Mouse (Mus musculus) left cerebral cortex, adult 11 months (tissue): ENCODE data around the gene Fbxo31.

Experiments
- DNase-seq: peaks from one replicate; pipeline ENCODE4 v3.0.0; 2022; ENCODE audit warnings: low spot score

The Fbxo31 gene

DNA sequence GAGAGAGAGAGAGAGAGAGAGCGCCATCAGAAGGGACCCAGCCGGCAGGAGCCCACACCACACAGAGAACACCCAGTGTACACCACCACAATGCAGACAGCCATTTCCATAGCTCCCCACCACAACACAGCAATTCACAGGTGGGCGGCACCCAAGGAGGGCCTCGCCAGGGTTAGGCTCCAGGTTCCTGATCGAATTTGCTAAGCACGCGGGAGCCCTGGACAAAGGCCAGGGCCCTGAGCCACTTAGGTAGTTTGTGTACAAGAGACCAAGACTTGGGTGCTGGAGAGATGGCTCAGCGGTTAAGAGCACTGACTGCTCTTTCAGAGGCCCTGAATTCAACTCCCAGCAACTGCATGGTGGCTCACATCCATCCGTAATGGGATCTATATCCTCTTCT, 26.1 kb downstream of the Fbxo31 start:
- no peak for DNase-seq

DNA sequence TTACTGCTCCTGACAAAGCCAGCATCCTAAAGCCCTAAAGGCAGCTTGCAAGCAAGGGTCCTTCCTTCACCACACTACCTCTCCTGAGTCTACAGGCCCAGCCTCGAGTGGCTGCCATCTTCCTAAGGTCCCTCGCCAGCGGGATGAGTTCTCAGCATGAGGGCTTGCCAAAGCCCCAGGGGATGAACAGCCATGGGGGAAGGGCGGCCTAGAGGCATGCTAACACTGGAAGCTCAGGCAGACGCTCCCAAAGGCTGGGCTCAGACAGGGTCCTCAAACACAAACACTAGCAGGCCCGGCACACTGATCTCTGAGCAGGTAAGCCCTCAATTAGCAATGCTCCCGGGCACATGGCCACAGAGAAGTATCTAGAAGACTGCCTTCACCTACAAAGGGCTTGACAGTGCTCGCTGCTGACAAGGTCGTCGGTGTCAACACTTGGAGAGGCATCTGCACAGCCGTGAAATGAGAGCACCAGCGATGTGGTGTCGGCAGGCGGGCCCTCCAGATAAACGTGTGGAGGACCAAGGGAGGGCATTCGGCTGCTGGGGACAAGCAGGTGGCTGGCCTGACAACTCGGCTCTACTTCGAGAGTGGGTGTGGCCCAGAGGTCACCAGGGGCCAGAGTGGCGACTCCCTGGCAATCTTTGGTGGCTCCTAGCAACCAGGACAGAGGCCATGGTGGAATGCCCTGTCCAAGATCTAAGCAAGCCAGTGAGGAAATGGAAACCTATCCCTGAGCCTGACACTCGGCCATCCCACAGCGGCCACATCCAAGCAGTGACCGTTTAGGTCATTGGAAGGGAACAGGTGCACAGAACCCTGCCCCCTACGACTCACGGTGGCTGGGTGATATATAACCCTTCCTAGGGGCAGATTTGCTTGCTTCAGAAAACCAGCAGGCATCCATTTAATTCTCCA, 27.3 kb downstream of the Fbxo31 start:
- DNase-seq = no peak

DNA sequence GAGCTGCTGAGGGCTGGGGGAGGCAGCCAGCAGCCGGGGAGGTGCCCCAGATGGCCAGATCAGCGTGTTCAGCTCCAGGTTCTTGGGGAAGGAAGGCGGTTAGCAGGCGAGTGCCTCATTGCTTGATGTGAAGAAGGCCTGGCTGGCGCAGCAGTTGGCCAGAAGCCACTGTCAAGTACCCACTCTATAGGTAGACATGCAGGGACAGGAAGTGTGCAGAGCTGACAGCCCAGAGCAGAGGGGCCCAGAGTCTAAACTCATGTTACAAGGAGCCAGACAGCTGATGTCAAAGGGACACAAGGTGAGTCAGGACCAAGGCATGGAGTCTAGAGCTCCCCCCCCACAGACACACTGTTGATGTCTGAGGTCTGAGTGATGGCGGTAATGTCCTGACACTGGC, 28.6 kb downstream of the Fbxo31 start:
- no peak for DNase-seq

DNA sequence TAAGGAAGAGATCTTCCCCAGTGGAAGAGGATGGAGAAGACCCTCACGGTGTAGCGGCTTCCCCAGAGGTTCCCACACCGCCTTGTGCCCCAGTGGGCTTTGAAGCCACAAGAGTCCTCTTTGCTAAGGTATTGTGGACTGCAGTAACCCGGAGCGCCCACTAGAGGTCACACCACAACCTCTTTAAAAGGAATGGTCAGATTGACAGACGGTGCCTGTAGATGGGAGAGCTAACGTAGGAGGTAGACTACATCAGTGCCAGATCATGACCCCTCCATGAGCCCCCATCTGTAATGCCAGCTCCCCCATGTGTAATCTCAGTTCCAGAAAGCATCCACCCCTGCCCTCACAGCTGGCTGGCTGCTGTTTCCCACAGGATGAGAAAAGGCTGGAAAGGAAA, 31.5 kb downstream of the Fbxo31 start:
- peak; percentile 58 for DNase-seq

DNA sequence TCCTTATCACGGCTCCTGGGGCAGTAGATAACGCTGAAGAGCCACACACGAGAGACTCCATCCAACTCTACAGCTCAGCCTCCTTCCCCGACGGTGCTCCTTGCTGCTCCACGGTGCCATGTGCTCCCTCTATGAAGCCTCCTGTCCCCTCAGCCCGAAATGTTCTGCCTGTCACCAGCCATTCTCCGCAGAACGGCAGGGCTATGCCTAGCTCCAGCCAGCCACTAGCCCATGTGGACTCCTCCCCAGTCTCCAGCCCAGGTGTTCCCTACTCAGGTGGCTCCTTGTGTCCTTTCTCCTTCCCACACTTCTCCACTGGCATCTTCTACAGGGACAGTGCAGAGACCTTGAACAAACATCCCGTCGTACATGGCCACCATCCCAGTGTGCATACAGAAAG, 33.7 kb downstream of the Fbxo31 start:
- no peak for DNase-seq

DNA sequence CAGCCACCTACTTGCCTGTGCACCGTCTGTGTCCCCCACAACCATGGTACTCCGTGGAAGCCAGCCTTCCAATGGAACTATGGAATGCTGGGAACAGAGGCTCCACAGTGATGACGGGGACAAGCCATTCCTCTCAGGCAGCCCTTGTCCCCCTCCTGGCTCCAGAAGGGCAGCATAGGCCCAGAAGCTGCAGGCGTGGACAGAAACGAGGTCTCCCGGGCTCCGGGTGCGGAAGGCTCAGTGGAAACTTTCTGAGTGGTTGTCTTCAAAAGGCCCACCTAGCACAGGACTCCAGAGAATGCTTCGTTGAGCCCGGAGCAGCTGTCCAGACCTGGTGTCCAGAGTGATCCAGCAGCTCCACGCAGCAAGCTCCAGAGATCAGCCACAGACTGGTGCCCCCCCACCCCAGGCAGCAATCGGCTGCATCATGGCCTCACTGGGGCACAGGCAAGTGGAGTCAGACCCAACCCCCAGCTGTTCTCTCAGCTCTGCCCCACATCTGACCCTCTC, 34.3 kb downstream of the Fbxo31 start, which contains the start of gene 1700018B08Rik:
Gene 1700018B08Rik, minus strand, starts transcription at position 45 of the 510 bp plus-strand sequence.
- DNase-seq = no peak

DNA sequence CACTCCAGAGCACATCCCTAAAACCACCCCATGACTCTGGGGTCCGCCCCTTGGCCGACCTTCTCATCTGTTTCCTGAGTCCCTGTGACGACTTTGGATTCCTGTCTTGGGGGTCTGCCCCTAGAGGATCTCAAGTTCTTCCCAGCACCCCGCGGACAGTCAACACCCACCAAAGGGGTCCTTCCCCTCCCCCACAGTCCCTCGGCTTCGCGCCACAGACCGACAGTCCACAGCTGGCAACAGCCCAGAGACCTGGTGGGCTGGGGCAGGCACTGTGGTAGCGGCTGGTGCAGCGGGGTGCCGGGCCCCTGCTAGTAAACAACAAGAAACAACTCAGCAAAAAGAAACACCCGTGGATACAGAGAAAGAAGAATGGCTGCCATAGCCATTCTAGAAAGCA, 35.7 kb downstream of the Fbxo31 start:
- DNase-seq = no peak

DNA sequence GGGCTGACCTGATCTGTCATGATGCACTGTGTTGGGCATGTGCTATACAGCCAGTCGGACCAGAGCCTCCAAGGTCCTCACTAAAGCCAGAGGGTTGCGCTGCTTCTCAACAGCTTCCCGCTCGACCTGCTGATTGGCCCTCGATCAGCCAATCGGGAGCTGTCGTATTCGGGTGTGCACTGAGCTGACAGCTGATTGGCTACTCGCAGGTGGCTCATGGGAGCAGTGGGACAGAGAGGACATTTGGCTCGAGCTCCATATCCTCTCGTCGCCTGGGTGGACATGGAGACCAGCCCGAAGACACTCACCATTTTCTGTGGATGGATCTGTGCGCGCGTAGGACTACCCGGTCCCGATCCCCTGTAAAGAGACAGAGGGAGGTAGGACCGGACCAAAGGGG, 36.7 kb downstream of the Fbxo31 start:
- no peak for DNase-seq

DNA sequence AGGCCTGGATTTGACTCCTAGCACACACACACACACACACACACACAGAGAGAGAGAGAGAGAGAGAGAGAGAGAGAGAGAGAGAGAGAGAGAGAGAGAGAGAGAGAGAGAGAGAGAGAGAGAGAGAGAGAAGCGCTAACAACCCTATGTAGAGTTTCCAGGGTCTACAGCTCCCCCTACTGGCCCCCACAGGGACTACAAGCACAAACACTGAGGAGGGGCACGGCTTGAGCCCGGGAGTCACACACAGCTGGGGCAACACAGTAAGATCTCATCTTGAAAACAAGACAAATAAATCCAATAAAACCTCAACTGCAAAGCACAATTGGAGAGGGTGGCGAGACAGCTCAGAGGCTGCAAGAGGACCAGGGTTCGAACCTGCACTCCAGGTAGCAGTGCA, 46.2 kb downstream of the Fbxo31 start:
- DNase-seq = no peak

DNA sequence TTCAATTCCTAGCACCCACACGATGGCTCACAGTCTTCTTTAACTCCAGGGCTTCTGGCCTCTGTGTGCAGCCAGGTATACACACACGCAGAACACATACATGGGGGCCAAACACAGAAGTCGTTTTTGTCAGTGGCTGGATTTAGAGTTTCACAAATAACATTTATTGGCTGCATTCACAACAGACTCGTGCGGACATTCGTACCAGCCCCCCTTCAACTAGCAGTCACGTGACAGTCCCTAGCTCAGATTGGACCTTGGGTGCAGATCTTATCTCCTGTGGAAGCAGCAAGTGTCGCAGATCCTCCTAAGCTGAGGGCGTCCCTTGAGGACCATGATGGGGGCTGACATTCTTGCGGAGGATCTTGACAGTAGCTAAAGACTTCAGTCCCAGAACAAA, 48.0 kb downstream of the Fbxo31 start:
- no peak for DNase-seq

DNA sequence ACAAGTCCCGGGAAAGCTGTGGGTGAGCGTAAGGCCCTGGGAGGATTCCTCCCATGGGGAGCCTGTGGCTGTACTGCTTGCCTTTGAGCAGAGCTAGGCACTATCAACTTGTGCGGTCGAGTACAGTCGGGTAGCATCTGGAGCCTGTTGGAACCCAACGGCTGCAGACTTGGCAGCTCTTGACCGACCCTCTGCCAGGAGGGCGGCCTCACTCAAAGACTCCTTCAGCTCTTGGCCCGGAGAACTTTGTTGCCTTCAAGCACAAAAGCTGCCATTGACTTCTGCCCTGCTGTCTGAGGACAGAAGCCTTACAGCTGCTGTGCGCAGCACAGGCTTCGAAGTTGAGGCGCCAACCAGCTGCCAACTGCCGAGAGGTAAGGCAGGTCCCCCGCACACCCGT, 49.8 kb downstream of the Fbxo31 start:
- DNase-seq = no peak

DNA sequence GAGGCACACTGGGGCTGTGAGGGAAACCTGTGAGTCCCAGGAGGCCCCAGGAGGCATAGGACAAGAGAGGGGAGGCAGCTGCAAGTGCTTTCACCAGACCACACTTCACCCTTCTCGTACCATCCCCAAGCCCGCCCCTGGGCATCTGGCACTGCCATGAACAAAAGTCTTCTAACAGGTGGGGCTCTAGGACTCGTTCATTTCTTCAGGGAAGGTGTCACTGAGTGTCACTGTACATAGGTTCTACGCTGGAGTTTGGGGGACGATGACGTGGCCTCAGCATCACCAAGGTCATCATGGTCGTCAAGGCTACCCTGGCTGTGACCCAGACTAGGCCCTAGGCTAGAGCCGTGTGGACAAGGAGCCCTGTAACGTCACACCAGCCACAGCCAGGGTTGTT, 50.9 kb downstream of the Fbxo31 start:
- no peak for DNase-seq

DNA sequence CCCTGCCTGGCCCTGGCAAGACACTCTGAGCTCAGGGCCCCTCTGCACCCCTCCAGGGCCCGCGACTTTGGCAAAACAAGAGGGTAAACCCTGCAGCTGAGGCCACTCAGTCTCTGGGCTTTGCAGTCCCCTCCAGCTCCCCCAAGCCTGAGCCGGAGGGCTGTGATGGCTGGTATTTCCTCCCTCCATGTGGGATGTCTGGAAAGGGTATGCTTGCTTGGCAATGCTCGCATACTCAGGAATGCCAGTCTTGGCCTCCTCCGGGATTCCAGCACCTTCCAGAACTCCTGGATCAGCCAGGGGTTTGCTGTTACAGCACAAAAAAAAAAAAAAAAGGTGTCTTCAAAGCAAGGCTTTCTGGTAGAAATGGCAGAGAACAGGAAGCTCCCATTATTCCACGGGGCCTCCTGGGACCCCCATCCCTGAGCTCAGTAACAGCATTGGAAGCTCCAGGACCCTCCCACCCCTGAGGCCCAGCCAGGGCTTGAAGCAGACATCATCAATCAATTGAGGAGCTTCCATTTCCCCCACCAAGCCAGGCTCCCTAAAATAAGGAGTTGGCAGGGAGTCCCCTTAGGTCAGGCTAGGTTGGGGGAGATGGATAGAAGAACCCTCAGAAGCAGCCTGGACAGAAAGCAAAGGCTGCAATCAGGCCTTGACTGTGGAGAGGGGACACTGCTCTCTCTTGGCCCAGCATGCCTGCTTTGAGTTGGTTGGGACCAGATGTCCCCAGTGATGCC, 51.6 kb downstream of the Fbxo31 start:
- no peak for DNase-seq

DNA sequence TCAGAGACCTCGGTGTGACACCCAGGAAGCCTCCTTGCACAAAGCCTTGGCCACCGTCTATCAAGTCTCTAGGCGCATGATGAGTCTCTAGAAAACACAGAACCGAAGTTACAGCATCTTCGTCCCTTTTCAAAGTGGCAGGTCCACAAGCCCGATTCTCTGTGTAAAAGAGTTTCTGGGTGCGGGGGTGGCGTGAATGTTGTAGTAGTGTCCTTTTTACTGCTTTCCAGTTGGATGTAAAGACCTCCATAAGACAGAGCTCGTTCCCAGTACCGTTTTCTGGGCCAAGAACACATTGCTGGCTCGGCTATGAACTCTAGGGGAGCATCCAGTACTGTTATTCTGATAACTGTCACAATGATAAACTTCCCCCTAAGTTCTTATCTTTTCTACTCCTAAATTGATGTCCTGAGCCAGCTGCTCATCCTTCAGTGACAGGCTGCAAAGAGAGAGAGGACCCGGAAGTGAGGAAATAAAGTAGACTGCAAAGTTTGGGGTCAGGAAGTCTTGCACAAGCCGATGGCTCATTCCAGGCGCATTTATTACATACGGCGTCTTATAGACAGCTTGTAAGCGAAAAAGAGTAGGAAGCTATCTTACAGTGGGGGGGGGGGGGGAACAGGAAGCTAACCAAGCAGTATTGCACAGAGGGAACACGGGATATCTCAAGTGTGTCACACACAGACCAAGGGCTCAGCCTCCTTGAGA, 53.3 kb downstream of the Fbxo31 start:
- DNase-seq = no peak

DNA sequence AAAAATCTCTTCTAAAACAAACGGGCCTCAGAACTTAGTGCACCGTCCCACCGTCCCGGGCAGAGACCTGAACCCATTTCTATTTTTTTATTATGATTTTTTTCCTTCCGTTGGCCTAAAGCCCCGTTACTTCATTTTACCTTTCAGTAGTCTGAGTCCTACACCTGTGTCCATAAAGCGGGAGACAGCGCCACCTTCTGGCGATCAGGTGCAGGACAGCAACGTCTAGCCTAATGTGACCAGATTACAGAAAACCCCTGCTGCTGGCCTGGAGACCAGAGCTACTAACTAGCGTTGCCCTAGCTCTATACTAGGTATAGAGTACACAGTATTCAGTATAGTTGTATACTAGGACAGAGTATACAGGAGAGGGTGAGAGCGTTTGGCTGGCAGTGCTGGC, 65.2 kb downstream of the Fbxo31 start:
- peak; percentile 29 for DNase-seq

DNA sequence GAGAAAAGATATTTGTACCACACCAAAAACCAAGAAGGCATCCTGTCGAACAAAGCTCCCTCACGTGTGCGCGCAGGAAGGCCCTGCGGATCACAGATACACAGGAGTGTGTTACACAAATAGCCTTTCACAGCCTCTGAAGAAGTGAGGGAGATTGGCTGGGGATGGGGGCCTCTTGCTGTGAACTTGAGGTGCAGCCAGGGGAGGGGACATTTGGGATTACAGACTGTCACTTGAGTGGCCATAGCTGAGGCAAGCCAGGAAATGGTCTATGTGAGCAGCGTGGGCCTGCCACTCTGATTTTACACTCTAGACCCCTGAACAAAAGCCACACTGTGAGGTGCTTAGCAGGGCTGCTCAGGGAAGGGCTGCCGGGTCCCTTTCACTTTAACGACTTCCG, 66.9 kb downstream of the Fbxo31 start:
- DNase-seq = no peak
